Mouse (Mus musculus) bone marrow, adult 2 months (tissue): ENCODE data around the gene Kdm1b.

Source experiments
- CTCF ChIP-seq: fragments of 200-500 bp; IDR thresholded peaks from 2 replicates; pipeline ENCODE4 v1.5.1; 2011; ENCODE audit warnings: low read length, control low read depth; ENCODE audit not compliant: control insufficient read depth, insufficient read depth
- POLR2A ChIP-seq: fragments of 200-500 bp; IDR thresholded peaks from 2 replicates; pipeline ENCODE4 v1.6.1; 2011; ENCODE audit warnings: low read depth, mild to moderate bottlenecking, control low read depth, low read length, borderline replicate concordance; ENCODE audit not compliant: control insufficient read depth

GRCm38 (mm10) chr13:47071871-47072270 is 28.6 kb downstream of the Kdm1b start:
- TF ChIP-seq CTCF (no peak), POLR2A (no peak)
